Mouse (Mus musculus) C2C12 (cell line): ENCODE results near the gene Cyp2r1.

Experiments
- CTCF ChIP-seq: IDR thresholded peaks from one replicate; pipeline ENCODE4 v1.5.1; 2011; ENCODE audit not compliant: control insufficient read depth, insufficient read depth, insufficient read length
- MAX ChIP-seq: IDR thresholded peaks from one replicate; pipeline ENCODE4 v1.6.1; 2011; ENCODE audit warnings: mild to moderate bottlenecking, control low read depth
- USF1 ChIP-seq: IDR thresholded peaks from one replicate; pipeline ENCODE4 v1.6.1; 2011; ENCODE audit warnings: low read depth, mild to moderate bottlenecking, control low read depth, moderate library complexity

DNA sequence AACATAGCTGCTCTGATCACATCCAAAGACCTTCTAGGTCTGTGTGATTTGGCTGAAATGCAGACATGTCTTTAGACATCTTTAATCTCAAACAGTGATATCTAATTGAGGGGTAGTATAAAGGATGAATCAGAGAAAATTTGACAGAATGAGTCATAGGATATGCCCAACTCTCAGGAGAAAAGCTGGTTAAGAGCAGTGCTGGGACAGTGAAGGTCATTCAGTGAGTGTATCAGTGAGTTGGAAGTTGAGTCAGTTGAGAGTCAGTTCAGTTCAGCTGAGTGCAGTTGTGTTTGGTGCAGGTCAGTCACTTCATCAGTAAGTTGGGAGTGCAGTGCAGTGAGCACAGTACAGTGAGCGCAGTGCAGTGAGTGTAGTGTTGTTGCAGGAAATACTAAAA, 42.6 kb downstream of the Cyp2r1 start:
- no peak for TF ChIP-seq CTCF
- no peak for TF ChIP-seq MAX
- no peak for TF ChIP-seq USF1
